Mouse (Mus musculus) liver, postnatal 0 days (tissue): Measurements from ENCODE around the gene Cobll1.

Experiments
- CTCF ChIP-seq: sonication (generic); IDR thresholded peaks from 2 replicates; pipeline ENCODE4 v1.5.1; 2016; ENCODE audit warnings: antibody characterized with exemption, low read depth
- EP300 ChIP-seq: IDR thresholded peaks from 2 replicates; pipeline ENCODE4 v1.6.1; 2016; ENCODE audit warnings: antibody characterized with exemption, low read depth, mild to moderate bottlenecking

DNA sequence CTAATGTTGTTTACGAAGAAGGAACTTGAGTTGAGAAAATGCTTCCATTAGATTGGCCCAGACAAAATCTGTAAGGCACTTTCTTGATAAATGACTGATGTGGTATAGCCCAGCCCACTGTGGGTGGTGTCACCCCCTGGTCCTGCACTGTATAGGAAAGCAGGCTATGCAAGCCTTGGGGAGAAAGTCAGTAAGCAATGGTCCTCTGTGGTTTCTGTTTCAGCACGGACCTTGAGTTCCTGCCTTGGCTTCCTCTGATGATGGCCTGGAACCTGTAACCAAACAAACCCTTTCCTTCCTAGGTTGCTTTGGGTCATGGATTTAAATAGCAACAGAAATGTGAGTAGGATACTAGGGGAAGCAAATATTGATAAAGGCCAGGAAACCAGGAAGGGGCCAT lies 148.2 kb downstream of the Cobll1 start:
- no peak for TF ChIP-seq CTCF
- no peak for TF ChIP-seq EP300
